Mouse (Mus musculus) hindbrain, embryonic 16.5 days (tissue): ENCODE results near the gene Pparg. TPM values are rescaled to one million over a fixed set of nuclear protein-coding genes. Genes with fewer than 3 reads are reported as not detected.

Experiments used
- ATAC-seq: fragments of 200-750 bp; cut with Nextera tagmentation; 2 replicates; pipeline ENCODE4 v1.8.0; 2017; ENCODE audit warnings: moderate TSS enrichment, moderate library complexity
- H3K27ac ChIP-seq: fragments of 300-500 bp; sonication (generic); 2 replicates; pipeline ENCODE4 v1.5.1; 2014; ENCODE audit warnings: low read depth, mild to moderate bottlenecking, control low read depth, low read length, moderate library complexity
- H3K27me3 ChIP-seq: fragments of 300-500 bp; sonication (generic); replicated peaks from 2 replicates; pipeline ENCODE4 v1.6.1; 2014; ENCODE audit warnings: low read length; ENCODE audit not compliant: control insufficient read depth, insufficient read depth
- H3K36me3 ChIP-seq: fragments of 300-500 bp; sonication (generic); 2 replicates; pipeline ENCODE4 v1.6.1; 2014; ENCODE audit warnings: mild to moderate bottlenecking, low read length, moderate library complexity, mixed read lengths; ENCODE audit not compliant: control insufficient read depth, insufficient read depth
- H3K4me1 ChIP-seq: fragments of 300-500 bp; sonication (generic); 2 replicates; pipeline ENCODE4 v1.6.1; 2014; ENCODE audit warnings: low read depth, low read length; ENCODE audit not compliant: control insufficient read depth, insufficient read depth
- H3K4me2 ChIP-seq: fragments of 300-500 bp; sonication (generic); 2 replicates; pipeline ENCODE4 v1.6.1; 2014; ENCODE audit warnings: mild to moderate bottlenecking, low read length, control low read depth, moderate library complexity
- H3K4me3 ChIP-seq: fragments of 300-500 bp; sonication (generic); 2 replicates; pipeline ENCODE4 v1.5.1; 2014; ENCODE audit warnings: mild to moderate bottlenecking, low read length, control low read depth, moderate library complexity
- H3K9ac ChIP-seq: fragments of 300-500 bp; sonication (generic); 2 replicates; pipeline ENCODE4 v1.6.1; 2014; ENCODE audit warnings: low read depth, mild to moderate bottlenecking, control low read depth, low read length, moderate library complexity
- H3K9me3 ChIP-seq: fragments of 300-500 bp; sonication (generic); 2 replicates; pipeline ENCODE4 v1.6.1; 2014; ENCODE audit warnings: mild to moderate bottlenecking, low read length, moderate library complexity; ENCODE audit not compliant: control insufficient read depth
- WGBS: fragments of 180-500 bp; shearing (Covaris S2); extraction: QIAGEN DNeasy Blood & Tissue Kit; methylation state at CpG from one replicate; pipeline ENCODE4 v1.1.7; 2014; 5-methylcytosine and 5-hydroxymethylcytosine counted together
- polyA plus RNA-seq: library from polyadenylated mRNA; unstranded; fragments of >200 nt; fragmentation: Nextera tagmentation; extraction: Ambion mirVana; gene quantifications from 2 replicates; pipeline ENCODE4 v1.2.1, GENCODE M21; 2015

Pparg gene
- polyA plus RNA-seq, 1 experiment from 2014 or later: 0.41 TPM

DNA sequence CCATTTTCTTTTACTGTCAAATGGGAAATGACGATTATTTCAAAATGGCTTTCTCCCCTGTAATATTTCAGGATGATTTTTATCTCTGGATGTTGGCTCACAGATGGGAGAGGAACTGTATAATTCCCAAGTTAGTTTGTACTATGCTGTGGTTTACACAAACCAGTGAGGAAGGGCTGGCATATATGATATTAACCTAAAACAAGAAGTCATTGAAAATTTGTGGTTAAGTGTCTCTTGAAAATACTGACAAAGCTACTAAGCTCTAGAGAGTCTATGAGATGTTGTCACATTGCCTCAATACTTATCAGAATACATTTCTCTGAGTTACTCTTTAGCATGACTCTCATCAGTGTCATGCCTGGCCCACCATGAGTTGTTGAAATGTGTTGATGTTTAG, 73.3 kb downstream of the Pparg start:
- Histone ChIP-seq H3K36me3 (no peaks in the 10 kb centered on the region), H3K4me1 (no peaks in the 10 kb centered on the region), H3K4me3 (no peak overlapping the region), H3K9ac (no peak overlapping the region), H3K27ac (no peak overlapping the region), H3K9me3 (no peaks in the 10 kb centered on the region), H3K4me2 (no peak overlapping the region), H3K27me3 (no peaks in the 10 kb centered on the region)
- ATAC-seq: no peak
- 88% methylated on average over 1 of the region's 1 CpGs for WGBS

GRCm38 (mm10) chr6:115434816-115435215, 74.1 kb downstream of the Pparg start:
- ATAC-seq: no peak
- 73% methylated on average over 2 of the region's 2 CpGs for WGBS

DNA sequence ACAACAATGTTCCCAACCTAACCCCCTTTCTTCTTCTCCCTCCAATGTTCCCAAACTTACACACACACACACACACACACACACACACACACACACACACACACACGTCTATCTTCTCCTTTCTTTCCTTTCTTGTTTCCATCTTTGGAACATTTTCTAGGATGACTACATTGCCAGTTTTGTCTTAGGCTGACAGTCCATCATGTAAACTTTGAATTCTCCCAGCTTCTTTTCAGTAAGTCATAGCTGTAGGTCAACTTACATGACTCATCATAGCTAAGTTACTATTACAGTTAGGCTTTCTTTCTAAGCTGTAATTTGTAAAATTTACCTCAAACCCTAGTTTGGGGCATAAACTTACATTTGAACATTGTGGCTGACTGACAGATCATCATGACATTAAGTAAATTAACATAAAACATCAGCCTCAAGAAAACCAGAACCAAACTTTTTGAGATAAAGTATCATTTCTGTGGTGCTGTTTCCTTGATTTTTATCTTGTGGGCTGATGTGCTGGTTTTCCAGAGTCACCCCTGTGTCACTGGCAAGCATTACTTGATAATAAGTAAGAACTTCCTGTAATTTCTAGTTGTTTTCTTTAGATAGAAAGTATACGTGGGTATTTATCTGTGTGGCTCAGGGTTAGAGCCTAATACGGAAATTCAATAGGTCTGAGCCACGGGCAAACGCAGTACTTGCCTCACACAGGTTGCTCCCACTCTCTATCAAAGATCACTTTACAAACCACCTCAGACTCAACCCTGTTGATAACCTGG, 79.7 kb downstream of the Pparg start:
- Histone ChIP-seq H3K4me3 (no peak overlapping the region), H3K27me3 (no peaks in the 10 kb centered on the region), H3K36me3 (no peaks in the 10 kb centered on the region), H3K9me3 (no peaks in the 10 kb centered on the region), H3K9ac (no peak overlapping the region), H3K4me2 (no peak overlapping the region), H3K4me1 (no peaks in the 10 kb centered on the region), H3K27ac (no peak overlapping the region)
- WGBS: 91% methylated on average over 5 of the region's 5 CpGs
- no peak for ATAC-seq

More at GRCm38 (mm10) chr6:115434816-115435215, 74.1 kb downstream of the Pparg start:
- Histone ChIP-seq H3K27ac (no peak overlapping the region), H3K4me1 (no peaks in the 10 kb centered on the region), H3K9me3 (no peaks in the 10 kb centered on the region), H3K27me3 (no peaks in the 10 kb centered on the region), H3K9ac (no peak overlapping the region), H3K4me2 (no peak overlapping the region), H3K4me3 (no peak overlapping the region), H3K36me3 (no peaks in the 10 kb centered on the region)

DNA sequence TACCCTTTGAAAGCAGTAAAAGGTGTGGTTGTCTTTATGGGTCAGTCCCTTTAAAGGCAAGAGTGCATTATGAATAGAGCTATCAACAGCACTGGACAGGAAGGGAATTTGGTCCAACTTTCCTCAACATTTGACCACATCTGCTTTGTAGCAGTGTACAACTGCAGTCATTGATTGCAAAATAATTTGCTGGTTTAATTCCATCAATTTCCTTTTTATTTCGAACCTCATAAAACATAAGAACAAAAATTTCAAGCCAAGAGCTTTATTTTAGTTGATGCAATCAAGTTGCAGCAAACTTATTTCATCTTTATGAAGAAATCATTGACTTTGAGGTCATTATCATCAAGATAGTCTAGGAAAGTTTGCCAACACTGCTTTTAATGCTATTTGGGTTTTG, 91.8 kb downstream of the Pparg start:
- H3K27ac ChIP-seq: no peak overlapping the region
- H3K9me3 ChIP-seq: no peaks in the 10 kb centered on the region
- H3K9ac ChIP-seq: no peak overlapping the region
- H3K4me3 ChIP-seq: no peak overlapping the region
- no peaks in the 10 kb centered on the region for H3K27me3 ChIP-seq
- H3K36me3 ChIP-seq: no peaks in the 10 kb centered on the region
- no peak overlapping the region for H3K4me2 ChIP-seq
- 80% methylated on average over 1 of the region's 1 CpGs for WGBS
- no peak for ATAC-seq
- H3K4me1 ChIP-seq: no peaks in the 10 kb centered on the region

GRCm38 (mm10) chr6:115462743-115463337, 102.1 kb downstream of the Pparg start:
- no peak for ATAC-seq
- H3K36me3 ChIP-seq: no peaks in the 10 kb centered on the region
- no peak overlapping the region for H3K4me3 ChIP-seq
- no peak overlapping the region for H3K27ac ChIP-seq
- 88% methylated on average over 16 of the region's 16 CpGs for WGBS
- H3K9ac ChIP-seq: no peak overlapping the region
- H3K4me2 ChIP-seq: no peak overlapping the region
- H3K4me1 ChIP-seq: no peaks in the 10 kb centered on the region
- no peaks in the 10 kb centered on the region for H3K9me3 ChIP-seq
- H3K27me3 ChIP-seq: no peaks in the 10 kb centered on the region

- H3K4me2 ChIP-seq: no peak overlapping the region
- no peak for ATAC-seq
- H3K9ac ChIP-seq: no peak overlapping the region
- no peaks in the 10 kb centered on the region for H3K9me3 ChIP-seq
- 79% methylated on average over 2 of the region's 2 CpGs for WGBS
- H3K4me3 ChIP-seq: no peak overlapping the region
- H3K4me1 ChIP-seq: no peaks in the 10 kb centered on the region
- H3K36me3 ChIP-seq: no peaks in the 10 kb centered on the region
- no peak overlapping the region for H3K27ac ChIP-seq
- H3K27me3 ChIP-seq: no peaks in the 10 kb centered on the region
Observed at GRCm38 (mm10) chr6:115463338-115463737, 102.6 kb downstream of the Pparg start.

DNA sequence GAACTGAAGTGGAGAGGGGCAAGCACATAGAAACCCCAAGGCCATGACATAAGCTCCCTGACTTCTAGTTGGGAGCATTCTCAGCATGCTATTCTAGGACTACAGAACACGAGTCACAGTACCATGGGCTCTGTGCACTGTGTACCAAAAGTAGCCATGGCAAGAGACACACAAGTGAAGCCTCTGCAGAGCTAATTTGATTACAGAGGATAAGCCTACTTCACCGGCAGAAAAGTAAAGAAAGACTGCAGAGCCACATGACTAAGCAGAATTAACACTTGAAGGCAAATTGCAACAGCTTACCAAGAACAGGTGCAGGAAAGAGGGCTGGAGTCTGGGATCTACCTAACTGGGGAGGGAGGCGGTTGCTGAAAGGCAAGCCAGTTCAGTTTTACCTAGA, 103.9 kb downstream of the Pparg start:
- WGBS: 64% methylated on average over 3 of the region's 3 CpGs
- no peak for ATAC-seq

DNA sequence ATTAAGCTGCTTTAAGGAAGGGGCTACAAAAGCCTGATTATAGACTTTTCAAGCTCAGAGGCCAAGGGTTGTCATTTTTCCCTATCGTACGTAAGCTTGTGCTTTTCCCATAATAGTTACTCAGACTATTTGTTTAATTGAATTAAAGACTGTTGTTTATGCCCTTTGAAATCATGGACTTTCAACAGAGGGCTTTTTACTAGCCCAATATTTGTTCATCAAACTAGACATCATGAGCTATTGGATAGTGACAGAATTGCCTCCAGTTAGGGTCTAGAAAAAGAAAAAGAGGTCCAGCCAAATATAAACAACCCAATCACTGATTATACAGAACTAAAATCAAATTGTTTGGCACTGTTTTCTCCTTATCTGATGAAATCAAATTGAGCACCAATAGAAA, 104.7 kb downstream of the Pparg start:
- ATAC-seq: no peak

More for the DNA sequence above, 103.9 kb downstream of the Pparg start:
- no peak overlapping the region for H3K4me3 ChIP-seq
- no peaks in the 10 kb centered on the region for H3K9me3 ChIP-seq
- no peak overlapping the region for H3K27ac ChIP-seq
- H3K9ac ChIP-seq: no peak overlapping the region
- H3K4me2 ChIP-seq: no peak overlapping the region
- H3K4me1 ChIP-seq: no peaks in the 10 kb centered on the region
- no peaks in the 10 kb centered on the region for H3K36me3 ChIP-seq
- no peaks in the 10 kb centered on the region for H3K27me3 ChIP-seq

DNA sequence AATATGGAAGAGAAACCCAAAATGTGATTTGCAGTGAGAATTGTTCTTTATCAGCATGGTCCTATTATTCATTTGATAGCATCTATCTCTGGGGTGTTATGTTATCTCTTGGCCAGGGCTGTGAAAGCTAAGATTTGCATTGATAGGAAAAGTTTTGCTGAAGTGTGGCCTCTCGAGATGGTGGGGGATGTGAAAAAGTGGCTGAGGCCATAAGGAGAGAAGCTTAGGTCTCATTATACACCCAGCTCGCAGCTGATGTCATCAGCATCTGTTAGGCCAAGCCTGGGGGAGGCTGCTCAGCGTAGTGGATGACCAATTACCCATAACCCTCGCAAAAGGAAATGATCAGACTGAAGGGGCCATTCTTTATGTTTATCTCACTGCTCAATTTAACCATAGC, 105.1 kb downstream of the Pparg start:
- H3K9ac ChIP-seq: no peak overlapping the region
- no peak overlapping the region for H3K4me2 ChIP-seq
- no peaks in the 10 kb centered on the region for H3K27me3 ChIP-seq
- no peaks in the 10 kb centered on the region for H3K9me3 ChIP-seq
- no peak overlapping the region for H3K27ac ChIP-seq
- ATAC-seq: no peak
- no peak overlapping the region for H3K4me3 ChIP-seq
- H3K36me3 ChIP-seq: no peaks in the 10 kb centered on the region
- H3K4me1 ChIP-seq: no peaks in the 10 kb centered on the region
- 45% methylated on average over 4 of the region's 4 CpGs for WGBS

More for the DNA sequence above, 104.7 kb downstream of the Pparg start:
- Histone ChIP-seq H3K36me3 (no peaks in the 10 kb centered on the region), H3K9ac (no peak overlapping the region), H3K9me3 (no peaks in the 10 kb centered on the region), H3K4me3 (no peak overlapping the region), H3K4me2 (no peak overlapping the region), H3K4me1 (no peaks in the 10 kb centered on the region), H3K27me3 (no peaks in the 10 kb centered on the region), H3K27ac (no peak overlapping the region)
- 76% methylated on average over 2 of the region's 2 CpGs for WGBS
